Mouse (Mus musculus) B cell, adult 67 days (primary cell): Measurements from ENCODE around the gene Gnaz. TPM values are rescaled to one million over a fixed set of nuclear protein-coding genes. Genes with fewer than 3 reads are reported as not detected.

ENCODE experiments used
- total RNA-seq, 2 experiments: library from RNA; stranded (reverse); gene quantifications; 4 replicates each; pipeline ENCODE4 v1.2.4; 2023

Gnaz gene
- total RNA-seq, result not detected

DNA sequence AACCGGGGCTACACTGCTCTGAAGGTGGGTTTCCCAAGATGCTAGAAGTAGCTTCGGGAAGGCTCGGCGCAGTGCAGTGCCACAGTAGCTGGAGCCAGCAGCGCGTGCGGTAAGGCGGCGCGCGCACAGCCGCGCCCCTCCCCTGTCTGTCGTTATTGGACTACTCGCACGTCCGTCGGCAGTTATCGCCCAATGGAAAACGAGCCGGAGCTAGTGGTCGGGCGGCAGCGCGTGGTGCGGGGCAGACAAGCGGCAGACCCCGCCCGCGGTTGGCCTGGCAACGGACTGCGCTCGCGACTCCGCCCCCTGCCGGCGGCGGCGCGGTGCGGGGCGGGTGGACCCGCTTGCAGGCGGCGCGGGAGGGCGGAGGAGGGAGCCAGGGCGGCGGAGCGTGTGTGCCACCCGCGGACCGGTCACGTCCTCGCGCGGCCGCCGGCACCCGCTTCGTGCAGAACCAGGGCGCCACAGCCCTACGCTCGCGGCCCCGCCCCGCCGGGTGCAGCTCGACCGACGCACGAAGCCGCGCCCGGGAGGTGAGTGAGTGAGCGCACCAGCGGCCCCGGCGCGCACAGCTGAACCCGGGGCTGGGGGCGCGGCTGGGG is at the start of gene Gnaz:
Gnaz (plus strand) TSS at position 328 of the 602 bp plus-strand sequence.

DNA sequence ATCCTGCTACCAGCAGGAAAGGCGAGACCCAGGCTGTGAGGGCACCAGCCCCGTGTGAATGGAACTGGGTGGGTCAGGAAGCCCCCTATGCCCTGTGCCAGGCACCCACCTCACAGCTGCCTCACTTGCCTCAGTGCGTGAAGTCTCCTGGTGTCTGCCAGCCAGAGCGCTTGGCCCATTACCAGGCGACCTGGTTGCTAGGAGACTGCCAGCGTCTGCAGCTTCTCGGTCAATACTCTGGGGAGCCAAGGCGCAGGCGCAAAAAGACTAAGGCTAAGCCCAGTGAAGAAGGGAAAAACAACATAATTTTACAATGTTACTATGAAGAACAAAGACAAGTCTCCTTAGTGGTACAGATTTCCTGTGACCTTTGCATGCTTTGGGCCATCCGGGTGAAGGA is 65.4 kb downstream of the Gnaz start, which contains the start of gene Rsph14:
Rsph14 (minus strand) TSS at position 192 of the 400 bp plus-strand sequence.

GRCm38 (mm10) chr10:75036883-75037379 is 70.0 kb downstream of the Gnaz start, which contains the start of gene Rab36:
Gene Rab36 (plus strand): TSS chr10:75037058.

GRCm38 (mm10) chr10:75060217-75060842 is 93.4 kb downstream of the Gnaz start, which contains the start of gene Bcr:
Gene Bcr (plus strand): TSS chr10:75060592.

Other genes starting within 250 kb of the Gnaz start
- gene Rsph14, start 65.4 kb downstream of the Gnaz start, total RNA-seq, result not detected
- gene Rab36, start 69.9 kb downstream of the Gnaz start, total RNA-seq, result under 1 TPM in 1 of 2 experiments, not detected in 1; 0.53 TPM
- gene Bcr, start 93.4 kb downstream of the Gnaz start, total RNA-seq, result 10 to 100 TPM; 19.4 to 22.2 TPM
- gene Specc1l, start 244.9 kb downstream of the Gnaz start, total RNA-seq, result 10 to 100 TPM; 68.7 to 75.9 TPM